Mouse (Mus musculus) right cerebral cortex, postnatal 25 days (tissue): Measurements from ENCODE around the gene Prokr1.
A peak's percentile ranks its signal among the peaks of the same experiment; 100 is the strongest.

Experiments used
- DNase-seq: peaks from one replicate; pipeline ENCODE4 v3.0.0; 2022

Prokr1 gene

DNA sequence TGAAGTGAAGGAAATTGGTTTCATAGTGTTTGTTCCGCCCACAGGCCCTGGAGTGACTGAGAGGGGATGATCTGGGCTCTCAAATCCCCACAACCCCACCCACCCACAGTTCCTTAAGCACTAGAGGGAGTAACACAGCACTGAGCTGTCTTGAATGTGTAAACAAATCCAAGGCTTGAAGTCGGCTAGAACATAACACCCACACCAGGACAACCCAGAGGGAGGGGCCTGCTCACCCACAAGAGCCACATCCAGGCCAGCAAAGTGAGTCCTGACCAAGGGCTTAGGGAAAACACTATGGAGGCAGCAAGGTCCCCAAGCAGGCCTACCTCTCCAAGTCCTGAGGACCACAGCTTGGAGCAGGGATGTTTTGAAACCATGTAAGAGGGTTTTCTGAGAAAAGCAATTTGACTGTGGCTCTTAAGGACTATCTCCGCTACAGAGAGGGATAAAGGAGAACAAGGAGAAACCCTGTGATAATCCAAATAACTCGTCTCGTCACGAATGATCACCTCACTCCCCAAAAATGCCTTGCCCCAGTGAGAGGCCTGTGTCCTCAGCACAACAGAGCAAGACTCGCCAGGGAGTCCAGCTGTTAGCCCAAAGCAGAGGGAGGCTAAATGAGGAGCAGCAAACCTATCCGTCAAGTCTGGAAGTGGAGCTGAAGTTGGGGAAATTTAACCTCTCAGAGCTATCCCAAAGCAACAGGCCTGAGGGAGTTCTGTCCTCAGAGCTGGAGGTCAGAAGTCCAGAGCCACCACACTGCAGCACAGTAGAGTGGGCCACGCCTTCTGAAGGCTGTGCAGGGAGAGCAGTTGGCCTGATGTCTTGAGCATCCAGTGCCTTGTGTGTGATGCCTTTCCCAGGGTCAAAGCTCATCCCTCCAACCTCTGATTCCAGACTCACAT lies 22.6 kb downstream of the Prokr1 start:
- no peak for DNase-seq

DNA sequence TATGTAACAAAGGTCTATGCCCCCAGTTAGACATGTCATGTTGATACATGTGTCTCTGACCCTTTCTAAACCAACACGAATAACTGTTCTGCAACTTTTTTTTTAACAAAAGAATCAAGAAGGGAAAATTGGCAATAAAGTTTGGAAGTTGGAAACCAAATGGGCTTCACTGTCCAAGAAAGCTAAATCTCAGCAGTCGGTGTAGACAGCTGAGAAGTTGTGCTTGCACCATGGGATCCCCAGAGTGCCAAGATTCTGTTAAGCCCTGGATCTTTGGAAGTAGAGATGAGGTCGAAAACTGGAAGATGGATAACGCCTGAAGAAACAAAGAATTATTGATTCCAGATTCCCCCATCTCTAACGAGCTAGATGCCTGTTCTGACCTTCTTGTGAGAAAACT lies 25.4 kb downstream of the Prokr1 start:
- DNase-seq, result no peak

DNA sequence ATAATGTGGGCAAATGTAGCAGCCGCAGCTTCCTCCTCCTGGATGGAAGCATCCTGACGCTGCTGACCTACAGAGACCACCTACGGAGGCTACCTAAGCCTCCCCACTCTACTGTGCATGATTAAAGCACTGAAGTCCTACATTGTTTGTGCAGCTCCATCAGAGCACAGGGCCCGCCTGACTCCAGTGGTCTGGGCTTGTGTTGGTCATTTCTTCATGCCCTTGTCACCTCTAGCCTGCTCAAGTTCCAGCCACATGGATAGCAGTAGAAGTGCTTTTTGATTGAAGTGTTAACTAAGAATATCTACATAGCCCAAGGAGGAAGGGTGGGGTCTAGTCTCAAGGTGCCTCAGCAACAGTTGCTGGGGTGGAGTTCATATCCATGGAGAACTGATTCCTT lies 26.2 kb downstream of the Prokr1 start:
- no peak for DNase-seq

GRCm38 (mm10) chr6:87553724-87554123 lies 36.8 kb downstream of the Prokr1 start:
- no peak for DNase-seq

- DNase-seq, result no peak
These were observed 38.3 kb downstream of the Prokr1 start for GRCm38 (mm10) chr6:87552054-87552807.

DNA sequence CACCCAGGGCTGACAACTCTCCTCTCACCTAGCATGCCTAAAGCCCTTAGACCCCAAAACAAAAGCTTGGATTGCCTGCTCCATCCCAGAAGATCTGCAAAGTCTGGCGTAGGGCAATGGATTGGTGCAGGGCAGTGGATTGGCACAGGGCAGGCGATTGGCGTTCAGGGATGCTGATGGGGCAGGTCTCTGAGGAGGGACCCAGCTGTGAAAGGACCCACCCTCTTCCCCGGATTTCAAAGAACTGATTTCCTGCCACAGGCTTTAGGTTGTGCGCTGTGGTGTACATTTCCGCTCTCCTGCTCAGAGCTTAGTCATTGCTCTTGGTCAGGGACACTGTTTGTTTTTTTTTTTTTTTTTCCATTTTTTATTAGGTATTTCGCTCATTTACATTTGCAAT lies 42.7 kb downstream of the Prokr1 start:
- no peak for DNase-seq

DNA sequence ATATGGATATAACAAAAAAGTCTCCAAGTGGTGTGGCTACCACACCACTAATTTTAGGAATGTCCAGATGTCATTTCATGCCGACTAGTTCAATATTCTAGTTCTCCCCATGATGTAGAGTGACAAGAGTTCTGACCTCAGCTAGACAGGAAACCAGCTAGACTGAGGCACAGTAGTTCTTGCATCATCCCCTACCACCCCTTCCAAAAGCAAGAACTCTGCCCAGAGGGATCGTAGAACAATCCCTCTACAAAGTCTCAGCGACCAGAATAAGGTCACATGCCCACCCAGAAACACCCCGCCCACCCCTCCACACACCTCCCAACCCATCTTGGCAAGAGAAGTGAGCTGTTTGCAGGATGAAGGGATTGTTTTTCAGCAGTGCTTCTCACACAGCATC lies 43.1 kb downstream of the Prokr1 start:
- no peak for DNase-seq

- DNase-seq, result no peak
These were observed 45.0 kb downstream of the Prokr1 start for GRCm38 (mm10) chr6:87545331-87546217.

DNA sequence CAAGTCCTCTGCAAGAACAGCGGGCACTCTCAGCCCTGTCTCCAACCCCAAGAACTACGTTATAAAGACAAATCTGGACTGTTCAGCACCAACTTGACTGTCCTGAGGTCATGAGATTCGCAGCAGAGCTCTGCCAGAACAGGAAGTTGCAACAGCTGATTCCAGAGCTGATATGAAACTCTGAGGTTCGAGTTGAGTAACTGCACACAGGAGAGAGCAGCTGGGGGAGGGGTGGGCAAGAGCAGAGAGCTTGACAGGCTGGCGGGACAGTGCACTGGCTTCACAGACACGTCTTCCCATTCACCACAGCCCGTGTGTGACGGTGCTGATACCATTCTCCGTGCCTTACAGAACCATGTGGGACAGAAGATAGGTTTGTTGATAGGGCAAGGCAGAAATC lies 48.5 kb downstream of the Prokr1 start:
- no peak for DNase-seq

- no peak for DNase-seq
These were observed 49.4 kb downstream of the Prokr1 start for GRCm38 (mm10) chr6:87541171-87541571.

DNA sequence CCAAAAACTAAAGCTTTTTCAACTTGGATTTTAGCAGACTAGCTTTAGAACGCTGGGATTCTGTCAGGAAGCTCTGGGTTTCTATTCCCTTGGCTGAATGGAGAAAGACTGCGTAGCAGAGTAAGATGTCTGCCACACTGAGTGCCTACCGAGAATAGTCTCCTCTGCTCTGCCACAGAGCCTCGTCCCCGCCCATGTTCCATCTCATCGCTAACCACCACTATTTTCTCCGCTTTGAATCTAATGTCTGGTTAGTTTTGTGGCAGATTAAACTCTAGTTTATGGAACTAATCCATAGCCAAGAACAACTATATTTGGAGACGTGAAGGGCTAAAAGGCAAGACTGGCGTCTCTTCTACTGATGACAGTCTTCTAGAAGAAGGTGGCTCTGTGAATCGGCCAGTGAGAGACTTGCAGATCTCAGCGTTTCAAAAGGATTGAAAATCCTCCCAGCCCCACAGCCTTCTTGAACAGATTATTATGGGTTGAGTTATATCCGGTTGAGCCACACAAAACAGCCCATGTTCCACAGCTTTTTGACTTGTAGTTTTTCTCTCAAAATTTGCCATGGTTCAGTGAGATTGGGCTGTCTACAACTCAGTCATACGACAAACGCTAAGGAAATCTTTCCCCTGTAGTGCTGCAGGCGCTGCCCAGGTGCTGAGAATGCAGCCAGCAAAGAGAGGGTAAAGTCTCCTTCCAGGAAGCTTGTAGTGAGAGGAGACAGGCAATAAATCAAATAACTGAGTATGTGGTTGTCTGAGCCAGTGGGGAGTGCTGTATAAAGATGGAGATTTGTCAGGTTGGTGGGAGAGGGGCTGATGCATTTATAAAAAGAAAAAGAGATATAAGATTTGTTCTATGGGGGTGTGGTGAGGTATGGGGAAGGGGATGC lies 51.9 kb downstream of the Prokr1 start:
- DNase-seq, result no peak

DNA sequence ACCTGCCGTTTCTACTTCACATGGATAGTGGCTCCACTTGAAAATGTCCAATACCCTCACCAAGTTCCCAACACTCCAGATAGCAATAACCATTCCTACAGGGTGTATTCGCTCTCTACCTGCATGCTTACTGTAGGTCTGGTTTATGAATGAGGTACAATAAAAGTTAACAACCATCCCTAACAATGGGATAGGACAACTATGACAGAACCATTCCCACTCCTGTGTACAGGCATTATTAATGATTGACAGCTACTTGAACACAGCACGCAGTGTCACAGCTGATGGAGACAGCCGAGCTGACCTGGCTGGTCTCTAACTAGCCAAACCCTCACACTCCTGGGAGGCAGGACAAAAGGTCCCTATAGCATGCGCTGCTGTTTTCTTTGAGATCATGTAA lies 52.9 kb downstream of the Prokr1 start:
- no peak for DNase-seq

- no peak for DNase-seq
These were observed 54.3 kb downstream of the Prokr1 start for GRCm38 (mm10) chr6:87536270-87536669.

GRCm38 (mm10) chr6:87535651-87536050 lies 54.9 kb downstream of the Prokr1 start:
- DNase-seq, result peak; percentile 52

- no peak for DNase-seq
These were observed 55.5 kb downstream of the Prokr1 start for GRCm38 (mm10) chr6:87534855-87535575.

DNA sequence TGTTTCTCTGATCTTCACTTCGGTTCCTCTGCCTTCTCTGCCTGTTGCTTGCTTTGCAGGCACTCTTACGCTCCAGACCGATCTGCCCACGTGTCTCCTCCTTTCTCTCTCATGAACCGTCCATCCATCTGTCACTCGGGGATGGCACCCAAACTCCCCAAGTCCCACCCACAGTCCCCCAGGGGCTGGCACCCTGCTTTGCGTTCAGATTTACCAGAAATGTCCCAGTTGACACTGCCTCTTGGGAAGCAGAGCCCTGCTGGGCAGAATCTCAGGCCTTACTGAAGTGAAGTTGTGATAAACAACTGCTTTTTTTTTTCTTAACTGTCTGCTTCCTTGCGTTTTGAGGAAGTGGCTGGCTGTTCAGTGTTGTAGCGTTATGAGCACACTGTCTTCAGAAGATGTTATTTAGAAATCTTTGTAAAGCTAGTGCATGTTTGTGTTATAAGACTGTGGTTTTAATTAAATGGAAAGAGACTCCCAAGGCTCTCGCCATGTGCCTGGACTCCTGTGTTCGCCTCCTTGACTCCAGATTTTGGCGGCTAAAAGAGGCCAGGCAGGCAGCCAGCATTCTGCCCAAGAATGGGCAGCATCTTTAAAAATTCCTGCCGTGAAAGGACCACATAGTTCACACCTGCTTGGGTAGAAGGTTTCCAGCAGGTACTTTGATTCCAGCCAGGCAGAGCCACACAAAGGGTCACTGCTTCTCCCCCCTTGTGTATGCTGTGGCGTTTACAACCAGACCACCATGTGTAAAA lies 57.4 kb downstream of the Prokr1 start, which contains the start of gene Arhgap25:
Arhgap25 (minus strand) TSS at position 307 of the 758 bp plus-strand sequence.
- no peak for DNase-seq

DNA sequence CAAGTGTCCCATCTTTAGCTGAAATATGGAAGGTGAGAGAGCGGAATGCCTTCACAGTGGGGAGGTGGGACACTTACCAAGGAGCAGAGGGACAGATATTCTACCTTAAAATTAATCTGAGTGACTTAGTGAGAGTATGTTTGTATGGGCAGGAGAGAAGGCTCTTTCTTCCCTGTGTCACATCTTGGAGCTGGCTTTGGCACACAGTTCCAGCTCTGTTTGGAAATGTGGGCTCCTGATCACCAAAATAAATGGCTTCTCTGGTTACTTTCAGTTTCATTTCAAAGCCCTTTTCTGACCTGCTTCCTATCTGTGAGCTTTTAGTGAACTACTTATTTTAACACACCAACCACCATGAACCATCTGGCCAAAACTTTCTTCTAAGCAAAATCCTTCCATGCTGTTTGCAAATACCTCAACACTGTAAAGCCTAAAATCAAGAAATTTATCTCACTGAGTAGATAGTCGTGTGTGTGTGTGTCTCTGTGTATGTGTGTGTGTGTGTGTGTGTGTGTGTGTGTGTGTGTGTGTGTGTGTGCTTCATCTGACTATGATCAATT lies 59.0 kb downstream of the Prokr1 start:
- DNase-seq, result no peak

GRCm38 (mm10) chr6:87530386-87530785 lies 60.2 kb downstream of the Prokr1 start:
- no peak for DNase-seq
